Mouse (Mus musculus): ENCODE data around the gene Ipo4.

Ipo4 gene

DNA sequence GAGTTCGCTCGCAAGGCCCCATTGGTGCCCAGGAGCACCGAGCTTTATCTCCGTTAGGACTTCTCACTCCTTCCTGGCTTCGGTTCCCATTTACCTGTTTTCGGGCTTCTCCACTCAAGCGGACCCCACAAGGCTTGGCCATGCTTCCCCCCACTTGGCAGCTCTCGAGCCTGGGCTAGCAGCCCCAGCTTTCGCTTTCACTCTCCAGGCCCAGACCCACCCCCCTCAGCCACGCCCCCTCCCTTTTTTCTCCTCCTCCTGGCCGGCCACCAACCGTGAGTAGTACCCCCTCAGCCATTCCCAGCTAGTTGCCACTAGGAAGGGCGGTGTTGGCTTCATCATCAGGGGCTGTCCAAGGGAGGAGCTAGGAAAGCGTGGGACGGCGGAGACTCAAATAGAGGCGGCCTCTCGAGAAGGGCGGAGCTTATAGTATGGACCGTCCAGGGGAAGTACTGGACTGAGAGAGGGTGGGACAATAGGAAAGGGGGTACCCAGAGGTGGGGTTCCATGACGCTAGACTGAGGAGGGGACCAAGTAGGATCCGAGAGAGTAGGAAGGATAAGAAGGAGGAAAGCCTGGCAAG, 44.9 kb downstream of the Ipo4 start, which contains the start of gene Psme2:
TSS of gene Psme2 (minus strand) at position 366 of the 583 bp plus-strand sequence.
- peak; percentile 99 for DNase-seq (ENCODE audit: low read depth, low spot score)

DNA sequence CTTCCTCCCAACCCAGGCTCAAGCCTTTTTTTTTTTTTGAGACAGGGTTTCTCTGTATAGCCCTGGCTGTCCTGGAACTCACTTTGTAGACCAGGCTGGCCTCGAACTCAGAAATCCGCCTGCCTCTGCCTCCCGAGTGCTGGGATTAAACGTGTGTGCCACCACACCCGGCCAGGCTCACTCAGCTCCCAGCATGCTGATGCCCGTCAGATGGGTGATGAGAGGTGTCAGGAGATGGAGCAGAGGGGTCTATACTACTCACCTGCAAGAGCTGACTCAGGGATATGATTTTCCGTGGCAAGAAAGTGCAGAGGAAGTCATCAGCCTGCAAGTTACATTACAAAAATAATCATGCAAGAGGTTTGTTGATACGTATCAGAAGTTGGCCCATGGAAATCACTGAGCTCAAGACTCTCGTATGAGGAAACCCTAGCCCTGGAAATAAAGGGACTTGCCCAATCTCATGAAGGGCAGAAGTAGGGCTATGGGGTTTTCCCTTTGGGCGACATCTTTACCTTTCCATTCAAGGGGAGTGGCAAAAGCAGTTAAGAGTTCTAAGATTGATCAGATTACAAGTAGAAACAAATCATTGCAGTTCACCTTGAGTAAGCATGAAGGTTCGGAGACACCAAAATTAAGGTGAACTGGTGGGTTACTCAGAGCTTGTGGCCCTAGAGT, 45.8 kb downstream of the Ipo4 start:
- DNase-seq (ENCODE audit: low read depth, low spot score) = no peak

DNA sequence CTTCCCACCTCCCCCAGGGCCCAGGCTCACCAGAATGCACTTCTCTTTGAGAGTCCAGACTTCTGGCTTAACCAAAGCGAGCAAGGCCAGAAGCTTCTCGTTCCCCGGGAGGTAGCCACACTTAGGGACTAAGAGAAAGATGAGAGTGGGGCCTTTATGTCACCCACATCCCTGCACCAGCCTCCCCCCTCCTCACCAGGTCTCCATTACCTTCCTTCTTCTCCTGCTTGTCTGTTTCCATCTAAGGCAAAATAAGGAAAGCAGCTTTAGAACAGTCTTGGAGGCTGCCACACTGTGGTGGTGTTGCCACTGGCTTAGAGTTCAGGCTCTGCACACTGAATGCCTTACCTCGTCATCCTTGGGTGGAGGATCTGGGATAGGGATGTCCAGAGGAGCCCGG, 46.5 kb downstream of the Ipo4 start:
- no peak for DNase-seq (ENCODE audit: low read depth, low spot score)

DNA sequence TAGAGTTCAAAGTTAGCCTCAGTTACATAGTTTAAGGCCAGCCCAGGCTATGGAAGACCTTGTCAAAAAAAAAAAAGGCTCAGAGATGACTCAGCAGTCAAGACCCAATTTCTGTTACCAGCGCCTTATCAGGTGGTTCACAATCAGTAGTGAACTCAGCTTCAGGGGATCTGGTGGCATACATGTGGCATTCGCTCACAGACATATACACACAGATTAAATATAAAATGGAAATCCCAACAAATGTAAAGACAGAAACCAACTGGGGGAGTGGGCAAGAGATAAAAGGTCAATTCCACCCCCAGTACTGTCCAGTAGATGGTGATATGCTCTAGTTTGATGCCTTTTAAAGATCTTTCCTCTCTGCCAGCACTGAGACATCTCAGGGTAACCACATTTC, 49.6 kb downstream of the Ipo4 start:
- no peak for DNase-seq (ENCODE audit: low read depth, low spot score)

DNA sequence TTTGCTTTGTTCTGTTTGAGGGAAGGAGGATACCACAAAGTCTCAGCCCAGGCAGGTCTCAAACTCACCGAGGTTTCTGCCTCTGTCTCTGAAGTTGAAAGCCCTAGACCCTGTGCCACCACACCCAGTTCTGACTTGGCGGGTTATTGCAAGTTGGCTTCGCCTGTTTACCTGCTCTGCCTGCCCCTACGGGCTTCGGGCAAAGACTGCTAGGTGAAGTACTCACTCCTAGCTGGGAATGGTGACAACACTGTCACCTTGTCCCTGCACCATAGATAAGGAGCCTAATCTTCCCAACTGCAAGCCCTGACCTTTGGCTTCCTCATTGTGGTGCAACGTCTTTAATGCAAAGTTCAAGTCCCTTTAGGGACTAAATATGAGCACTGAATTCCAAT, 50.2 kb downstream of the Ipo4 start:
- DNase-seq (ENCODE audit: low read depth, low spot score) = peak; percentile 27

DNA sequence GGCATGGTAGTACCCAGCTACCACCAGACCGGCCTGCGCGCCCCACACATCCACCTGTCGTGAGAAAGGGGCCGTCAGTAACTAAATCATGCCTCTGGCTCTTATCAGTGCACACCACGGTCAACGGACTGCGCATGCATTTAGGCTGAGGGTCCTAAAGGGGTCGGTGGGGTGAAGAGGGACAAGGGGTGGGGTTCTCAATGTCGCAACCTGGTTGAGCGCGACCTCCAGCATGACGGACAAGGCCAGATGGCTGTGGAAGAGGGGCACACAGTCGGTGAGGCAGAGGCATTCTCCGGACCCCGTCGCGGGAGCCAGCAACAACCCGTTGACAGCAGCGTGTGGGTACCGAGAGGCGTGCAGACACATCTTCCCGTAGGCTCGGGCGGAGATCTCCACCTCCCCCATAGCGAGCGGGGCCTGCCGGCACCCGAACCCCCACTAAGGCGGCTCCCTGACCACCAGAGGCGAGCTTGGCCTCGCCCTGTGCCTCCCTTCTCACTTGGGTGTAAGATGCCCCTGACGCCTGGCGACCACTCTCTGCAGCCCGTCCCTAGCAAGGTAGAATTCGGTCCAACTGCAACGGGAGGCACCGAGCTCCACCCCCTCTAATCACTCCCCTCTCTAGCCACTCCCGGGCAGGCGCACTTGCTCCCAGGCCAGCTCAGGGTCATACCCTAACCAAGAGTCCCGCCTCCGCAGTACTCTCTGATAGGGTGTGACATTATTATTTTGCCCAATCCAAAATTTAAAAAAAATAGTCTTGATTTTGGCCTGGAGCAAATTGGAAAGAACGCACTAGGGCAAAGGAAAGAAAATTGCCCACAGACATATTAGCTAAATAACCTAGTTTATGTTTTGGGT, 50.8 kb downstream of the Ipo4 start, which contains the start of gene Emc9:
TSS of gene Emc9 (minus strand) at position 601 of the 864 bp plus-strand sequence.
- DNase-seq (ENCODE audit: low read depth, low spot score) = peak; percentile 92

DNA sequence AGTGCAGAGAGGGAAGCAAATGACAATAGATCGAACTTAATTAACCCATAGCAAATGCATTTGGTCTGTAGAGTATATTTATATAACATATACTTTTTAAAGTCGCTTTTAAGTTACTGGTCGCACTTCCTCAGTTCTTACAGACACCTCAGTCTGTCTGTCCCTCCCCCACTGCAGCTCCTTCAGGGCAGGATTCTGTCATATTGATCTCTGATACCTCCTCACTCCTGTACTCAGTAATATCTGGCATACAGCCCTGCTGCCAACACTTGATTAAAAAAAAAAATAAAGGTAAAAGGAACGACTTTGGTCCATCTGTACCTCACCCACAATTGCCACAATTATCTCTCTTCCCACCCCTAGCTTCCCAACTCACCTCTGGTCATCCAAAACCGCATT, 51.5 kb downstream of the Ipo4 start:
- no peak for DNase-seq (ENCODE audit: low read depth, low spot score)

DNA sequence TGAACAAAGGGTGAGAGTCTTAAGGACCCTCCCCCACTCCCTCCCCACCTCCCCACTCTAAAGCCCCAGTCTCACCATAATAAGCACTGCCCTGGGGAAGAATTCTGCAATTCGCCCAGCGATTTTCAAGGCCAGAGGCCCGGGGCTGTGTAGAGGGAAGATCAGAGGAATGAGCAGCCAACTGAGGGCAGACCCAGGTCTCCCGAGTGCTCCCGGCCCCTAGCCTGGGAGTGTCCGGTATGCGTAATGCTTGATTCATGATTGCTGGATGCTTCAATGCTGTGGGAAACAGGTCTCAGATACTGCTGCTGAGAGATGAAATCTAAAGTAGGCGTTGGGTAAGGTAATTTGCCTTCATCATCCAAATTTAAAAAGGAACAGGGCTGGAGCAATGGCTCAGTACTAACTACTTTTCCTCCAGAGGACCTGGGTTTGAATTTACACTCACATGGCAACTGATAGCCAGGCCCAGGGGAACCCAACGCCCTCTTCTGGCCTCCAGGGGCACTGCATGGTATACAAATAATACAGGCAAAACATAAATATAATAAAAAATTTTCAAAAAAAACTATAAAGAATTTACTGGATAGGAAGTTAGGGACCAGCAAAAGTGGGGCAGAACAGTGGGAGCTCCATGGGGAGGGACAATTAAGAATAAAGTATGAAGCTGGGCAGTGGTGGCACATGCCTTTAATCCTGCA, 53.6 kb downstream of the Ipo4 start:
- no peak for DNase-seq (ENCODE audit: low read depth, low spot score)

DNA sequence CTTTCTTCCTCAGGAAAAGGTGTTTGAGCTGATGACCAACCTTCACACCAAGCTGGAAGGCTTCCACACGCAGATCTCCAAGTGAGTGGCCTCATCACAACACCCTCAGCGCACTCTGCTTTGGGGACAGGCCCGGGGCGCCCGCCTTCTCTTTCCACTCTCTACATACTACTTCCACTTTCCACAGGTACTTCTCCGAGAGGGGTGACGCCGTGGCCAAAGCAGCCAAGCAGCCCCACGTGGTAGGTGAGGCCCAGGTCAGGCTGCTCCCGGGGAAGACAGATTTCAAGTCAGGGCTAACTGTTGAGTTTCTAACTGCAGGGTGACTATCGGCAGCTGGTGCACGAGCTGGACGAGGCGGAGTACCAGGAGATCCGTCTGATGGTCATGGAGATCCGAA, 55.0 kb downstream of the Ipo4 start:
- DNase-seq (ENCODE audit: low read depth, low spot score) = no peak

DNA sequence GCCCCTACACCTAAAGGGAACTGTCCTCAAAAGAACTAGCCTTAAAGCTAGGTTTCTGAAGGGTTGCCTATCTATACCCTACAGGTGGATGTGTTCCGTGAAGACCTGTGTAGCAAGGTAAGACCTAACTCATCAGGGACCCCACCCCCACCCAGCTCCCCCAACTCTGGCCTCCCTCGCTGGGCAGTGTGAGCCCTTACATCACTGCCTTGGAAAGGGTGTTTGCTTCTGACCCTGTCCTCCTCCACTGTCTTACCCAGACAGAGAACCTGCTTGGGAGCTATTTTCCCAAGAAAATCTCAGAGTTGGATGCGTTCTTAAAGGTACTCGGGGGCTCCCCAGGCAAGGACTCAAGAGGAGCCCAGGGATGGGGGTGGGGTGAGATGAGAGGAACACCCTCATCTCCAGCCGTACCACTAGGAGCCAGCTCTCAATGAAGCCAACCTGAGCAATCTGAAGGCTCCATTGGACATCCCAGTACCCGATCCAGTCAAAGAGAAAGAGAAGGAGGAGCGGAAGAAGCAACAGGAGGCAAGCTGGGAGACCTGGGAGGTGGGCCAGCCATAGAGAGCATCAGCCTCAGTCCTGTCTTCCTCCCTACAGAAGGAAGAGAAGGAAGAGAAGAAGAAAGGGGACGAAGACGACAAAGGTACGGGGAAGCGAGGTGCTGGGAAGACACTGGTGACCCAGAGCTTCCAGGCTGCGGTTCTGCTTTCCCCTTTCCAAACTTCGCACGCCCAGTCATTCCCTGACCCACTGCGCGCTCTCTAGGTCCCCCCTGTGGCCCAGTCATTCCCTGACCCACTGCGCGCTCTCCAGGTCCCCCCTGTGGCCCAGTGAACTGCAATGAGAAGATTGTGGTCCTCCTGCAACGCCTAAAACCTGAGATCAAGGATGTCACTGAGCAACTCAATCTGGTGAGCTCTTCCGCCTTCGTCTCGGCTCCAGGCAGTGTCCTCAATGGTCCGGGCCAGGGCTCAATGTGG, 56.0 kb downstream of the Ipo4 start:
- peak; percentile 39 for DNase-seq (ENCODE audit: low read depth, low spot score)

DNA sequence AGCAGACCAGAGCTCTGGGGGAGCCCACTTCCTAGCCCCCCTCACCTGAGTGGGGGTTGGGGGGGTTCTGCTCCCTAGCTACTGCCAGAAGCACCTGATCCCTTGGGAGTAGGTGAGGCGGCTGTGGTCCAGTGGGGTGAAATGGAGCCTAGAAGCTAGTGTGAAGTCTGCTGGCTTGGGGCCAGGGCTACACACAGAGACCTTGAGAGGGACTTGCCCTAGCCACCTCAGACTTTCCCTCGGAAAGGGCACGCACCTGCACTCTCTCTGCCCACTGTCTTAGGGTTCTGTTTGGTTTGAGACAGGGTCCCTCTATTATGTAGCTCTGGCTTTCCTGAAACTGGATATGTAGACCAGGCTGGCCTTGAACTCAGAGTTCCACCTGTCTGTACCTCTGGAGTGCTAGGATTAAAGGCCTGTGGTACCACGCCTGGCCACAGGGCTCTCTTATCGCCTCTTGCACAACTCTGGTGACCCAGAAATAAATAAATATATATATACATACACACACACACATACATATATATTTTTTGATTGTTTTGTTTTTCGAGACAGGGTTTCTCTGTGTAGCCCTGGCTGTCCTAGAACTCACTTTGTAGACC, 57.0 kb downstream of the Ipo4 start:
- peak; percentile 35 for DNase-seq (ENCODE audit: low read depth, low spot score)

DNA sequence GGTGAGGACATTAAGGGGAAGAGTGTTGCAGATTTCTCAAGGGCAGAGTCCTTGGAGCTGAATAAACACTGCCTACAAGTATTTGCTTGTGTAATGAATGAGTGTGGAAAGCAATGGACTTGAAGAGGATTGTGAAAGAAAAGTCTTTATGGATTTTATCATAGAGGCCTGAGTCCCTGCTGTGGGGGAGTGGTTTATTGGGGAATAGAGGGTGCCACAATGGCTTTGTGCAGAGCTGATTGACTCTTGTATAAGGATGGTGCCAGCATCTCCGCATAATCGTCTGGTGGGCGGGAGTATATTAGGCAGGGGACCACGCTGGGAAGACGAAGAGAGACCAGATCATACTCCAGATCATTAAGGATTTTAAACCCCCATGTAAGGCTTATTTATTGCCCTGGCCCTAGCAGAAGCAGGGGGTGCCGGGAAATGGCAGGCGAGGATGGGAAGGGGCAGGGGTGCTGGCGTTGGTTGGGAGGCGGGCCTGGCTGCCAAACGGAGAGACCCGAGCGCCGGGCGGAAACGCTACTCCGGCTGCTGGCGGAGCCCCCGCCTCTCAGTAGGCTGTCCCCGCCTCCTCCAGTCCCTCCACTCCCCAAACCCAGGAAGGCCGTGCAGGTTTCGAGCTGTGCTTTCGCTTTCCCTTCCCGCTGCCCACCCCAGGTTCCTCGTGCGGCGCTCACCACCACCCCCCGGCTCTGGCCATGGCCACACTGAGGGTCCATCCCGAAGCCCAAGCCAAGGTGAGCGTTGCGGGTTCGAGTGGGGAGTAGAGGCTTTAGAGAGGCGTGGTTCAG, 57.7 kb downstream of the Ipo4 start, which contains the start of gene Psme1:
TSS of gene Psme1 (plus strand) at position 253 of the 797 bp plus-strand sequence.
- DNase-seq (ENCODE audit: low read depth, low spot score) = peak; percentile 85

DNA sequence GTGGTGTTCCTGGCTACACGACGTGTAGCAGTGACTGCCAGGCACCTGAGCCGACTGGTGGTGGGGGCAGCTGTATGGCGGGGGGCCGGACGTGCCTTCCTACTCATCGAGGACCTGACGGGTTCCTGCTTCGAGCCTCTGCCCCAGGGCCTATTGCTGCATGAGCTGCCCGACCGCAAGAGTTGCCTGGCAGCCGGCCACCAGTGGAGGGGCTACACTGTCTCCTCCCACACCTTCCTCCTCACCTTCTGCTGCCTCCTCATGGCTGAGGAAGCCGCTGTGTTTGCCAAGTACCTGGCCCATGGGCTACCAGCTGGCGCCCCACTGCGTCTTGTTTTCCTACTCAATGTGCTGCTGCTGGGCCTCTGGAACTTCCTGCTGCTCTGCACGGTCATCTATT, 59.4 kb downstream of the Ipo4 start:
- no peak for DNase-seq (ENCODE audit: low read depth, low spot score)

DNA sequence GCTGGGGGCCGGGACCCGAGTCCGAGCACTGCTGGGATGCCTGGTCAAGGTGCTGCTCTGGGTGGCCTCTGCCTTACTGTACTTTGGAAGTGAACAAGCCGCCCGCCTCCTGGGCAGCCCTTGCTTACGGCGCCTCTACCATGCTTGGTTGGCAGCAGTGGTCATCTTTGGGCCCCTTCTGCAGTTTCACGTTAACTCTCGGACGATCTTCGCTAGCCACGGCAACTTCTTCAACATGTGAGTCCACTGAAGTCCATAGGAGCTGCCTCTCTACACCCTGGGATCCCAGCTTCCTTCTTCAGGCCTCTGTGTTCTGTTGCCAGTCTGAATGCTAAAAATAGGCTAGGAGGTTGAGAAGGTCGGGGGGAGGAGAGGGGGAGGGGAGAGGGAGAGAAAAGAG, 60.0 kb downstream of the Ipo4 start:
- no peak for DNase-seq (ENCODE audit: low read depth, low spot score)
